Mouse (Mus musculus): ENCODE results near the gene Pard3b. TPM values are rescaled to one million over a fixed set of nuclear protein-coding genes. Genes with fewer than 3 reads are reported as not detected.

Pard3b gene
- polyA plus RNA-seq, 1 experiment, result 0.42 TPM

GRCm38 (mm10) chr1:61874875-61875274 lies 236.3 kb downstream of the Pard3b start:
- H3K27me3 ChIP-seq (ENCODE audit: control insufficient read depth, insufficient read depth, low read length, poor library complexity, severe bottlenecking), result no peaks in the 10 kb centered on the region
- no peaks in the 10 kb centered on the region for H3K36me3 ChIP-seq (ENCODE audit: control insufficient read depth, insufficient read depth, low read length, poor library complexity, severe bottlenecking)
- no peaks in the 10 kb centered on the region for H3K9me3 ChIP-seq (replicated peaks; ENCODE audit: control insufficient read depth, insufficient read depth, low read length, poor library complexity, severe bottlenecking)
- TF ChIP-seq EP300 (IDR thresholded peaks at IDR 0.05; ENCODE audit: insufficient read depth, low read depth, low read length) (no peak), POLR2A (IDR thresholded peaks at IDR 0.05; ENCODE audit: insufficient read depth, low read length) (no peak)
- H3K4me3 ChIP-seq (ENCODE audit: low read depth, low read length), result no peak overlapping the region
- H3K9ac ChIP-seq (ENCODE audit: low read depth, poor library complexity, severe bottlenecking), result no peak overlapping the region
- no peak overlapping the region for H3K27ac ChIP-seq (ENCODE audit: insufficient read depth, low read length)
- no peaks in the 10 kb centered on the region for H3K4me1 ChIP-seq (ENCODE audit: control insufficient read depth, insufficient read depth, low read length)

DNA sequence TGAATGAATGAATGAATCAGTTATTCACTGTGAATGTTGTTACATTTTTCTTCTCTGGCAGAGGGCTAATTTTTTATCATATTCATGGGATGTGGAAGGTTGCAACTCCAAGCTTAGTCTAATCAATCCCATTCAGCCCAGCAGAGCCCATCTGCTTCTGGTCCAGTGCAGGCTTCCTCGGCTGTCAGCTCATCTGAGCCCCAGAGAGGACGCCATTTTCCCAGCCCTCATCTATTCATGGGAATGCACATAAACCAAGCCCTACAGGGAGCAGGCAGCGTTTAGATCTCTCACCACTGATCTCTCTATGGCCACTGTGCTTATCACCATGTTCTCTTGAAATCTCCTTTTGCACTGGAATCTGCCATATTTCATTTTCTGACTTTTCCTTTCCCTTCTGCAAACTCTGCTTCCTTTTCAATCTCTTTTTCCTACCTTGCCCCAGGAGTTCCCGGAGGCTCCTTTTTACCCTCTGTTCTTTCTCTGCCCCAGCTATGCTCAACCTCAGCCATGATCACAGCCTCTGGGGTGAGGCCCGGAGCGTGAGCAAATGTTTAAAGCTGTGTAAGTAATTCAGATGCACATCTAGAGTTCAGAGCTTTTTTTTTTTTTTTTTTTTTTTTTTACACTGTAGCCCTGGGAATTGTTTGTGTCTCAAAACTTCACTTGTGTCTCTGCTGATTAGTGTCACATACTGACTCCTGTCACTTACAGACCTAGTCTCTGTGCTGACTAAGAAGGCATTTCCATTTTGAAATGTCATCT lies 241.3 kb downstream of the Pard3b start:
- no peak overlapping the region for H3K27ac ChIP-seq (ENCODE audit: insufficient read depth, low read length)
- H3K36me3 ChIP-seq (ENCODE audit: control insufficient read depth, insufficient read depth, low read length, poor library complexity, severe bottlenecking), result no peaks in the 10 kb centered on the region
- no peak overlapping the region for H3K4me3 ChIP-seq (ENCODE audit: low read depth, low read length)
- no peak overlapping the region for H3K9ac ChIP-seq (ENCODE audit: low read depth, poor library complexity, severe bottlenecking)
- no peaks in the 10 kb centered on the region for H3K27me3 ChIP-seq (ENCODE audit: control insufficient read depth, insufficient read depth, low read length, poor library complexity, severe bottlenecking)
- no peaks in the 10 kb centered on the region for H3K9me3 ChIP-seq (replicated peaks; ENCODE audit: control insufficient read depth, insufficient read depth, low read length, poor library complexity, severe bottlenecking)
- TF ChIP-seq CTCF (IDR thresholded peaks at IDR 0.05; ENCODE audit: low read depth, low read length), result no peak
- no peak for TF ChIP-seq POLR2A (IDR thresholded peaks at IDR 0.05; ENCODE audit: insufficient read depth, low read length)
- TF ChIP-seq EP300 (IDR thresholded peaks at IDR 0.05; ENCODE audit: insufficient read depth, low read depth, low read length), result no peak
- H3K4me1 ChIP-seq (ENCODE audit: control insufficient read depth, insufficient read depth, low read length), result no peaks in the 10 kb centered on the region

DNA sequence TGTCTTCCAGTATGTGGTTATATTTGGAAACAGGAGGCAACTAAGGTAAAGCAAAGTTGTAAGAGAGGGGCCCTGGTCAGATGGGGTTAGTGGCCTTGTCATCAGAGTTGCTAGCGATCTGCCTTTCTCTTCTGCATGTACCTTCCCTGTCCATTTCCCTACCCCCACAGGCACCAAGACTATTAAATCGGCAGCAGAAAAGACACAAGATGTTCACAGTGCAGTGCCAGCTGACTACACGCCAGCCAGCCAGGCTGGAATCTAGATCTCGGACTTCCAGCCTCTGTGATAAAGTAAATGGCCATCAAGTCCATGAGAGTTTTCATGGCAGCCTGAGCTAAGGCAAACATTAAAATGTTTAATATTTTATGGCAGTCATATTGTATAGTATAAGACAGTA lies 257.4 kb downstream of the Pard3b start:
- no peak for TF ChIP-seq POLR2A (IDR thresholded peaks at IDR 0.05; ENCODE audit: insufficient read depth, low read length)
- TF ChIP-seq EP300 (IDR thresholded peaks at IDR 0.05; ENCODE audit: insufficient read depth, low read depth, low read length), result no peak
- TF ChIP-seq CTCF (IDR thresholded peaks at IDR 0.05; ENCODE audit: low read depth, low read length), result no peak
- Histone ChIP-seq H3K36me3 (ENCODE audit: control insufficient read depth, insufficient read depth, low read length, poor library complexity, severe bottlenecking) (no peaks in the 10 kb centered on the region), H3K4me3 (ENCODE audit: low read depth, low read length) (no peak overlapping the region), H3K4me1 (ENCODE audit: control insufficient read depth, insufficient read depth, low read length) (no peaks in the 10 kb centered on the region), H3K27me3 (ENCODE audit: control insufficient read depth, insufficient read depth, low read length, poor library complexity, severe bottlenecking) (no peaks in the 10 kb centered on the region), H3K9me3 (replicated peaks; ENCODE audit: control insufficient read depth, insufficient read depth, low read length, poor library complexity, severe bottlenecking) (no peaks in the 10 kb centered on the region), H3K9ac (ENCODE audit: low read depth, poor library complexity, severe bottlenecking) (no peak overlapping the region), H3K27ac (ENCODE audit: insufficient read depth, low read length) (no peak overlapping the region)

- no peak overlapping the region for H3K27ac ChIP-seq (ENCODE audit: insufficient read depth, low read length)
- H3K9me3 ChIP-seq (replicated peaks; ENCODE audit: control insufficient read depth, insufficient read depth, low read length, poor library complexity, severe bottlenecking), result no peaks in the 10 kb centered on the region
- TF ChIP-seq EP300 (IDR thresholded peaks at IDR 0.05; ENCODE audit: insufficient read depth, low read depth, low read length) (no peak), POLR2A (IDR thresholded peaks at IDR 0.05; ENCODE audit: insufficient read depth, low read length) (no peak), CTCF (IDR thresholded peaks at IDR 0.05; ENCODE audit: low read depth, low read length) (no peak)
- no peaks in the 10 kb centered on the region for H3K4me1 ChIP-seq (ENCODE audit: control insufficient read depth, insufficient read depth, low read length)
- no peaks in the 10 kb centered on the region for H3K27me3 ChIP-seq (ENCODE audit: control insufficient read depth, insufficient read depth, low read length, poor library complexity, severe bottlenecking)
- H3K9ac ChIP-seq (ENCODE audit: low read depth, poor library complexity, severe bottlenecking), result no peak overlapping the region
- H3K36me3 ChIP-seq (ENCODE audit: control insufficient read depth, insufficient read depth, low read length, poor library complexity, severe bottlenecking), result no peaks in the 10 kb centered on the region
- no peak overlapping the region for H3K4me3 ChIP-seq (ENCODE audit: low read depth, low read length)
These were observed 264.8 kb downstream of the Pard3b start for GRCm38 (mm10) chr1:61903271-61904007.

GRCm38 (mm10) chr1:61904036-61904435 lies 265.4 kb downstream of the Pard3b start:
- Histone ChIP-seq H3K27ac (ENCODE audit: insufficient read depth, low read length) (no peak overlapping the region), H3K4me1 (ENCODE audit: control insufficient read depth, insufficient read depth, low read length) (no peaks in the 10 kb centered on the region), H3K9me3 (replicated peaks; ENCODE audit: control insufficient read depth, insufficient read depth, low read length, poor library complexity, severe bottlenecking) (no peaks in the 10 kb centered on the region), H3K4me3 (ENCODE audit: low read depth, low read length) (no peak overlapping the region), H3K9ac (ENCODE audit: low read depth, poor library complexity, severe bottlenecking) (no peak overlapping the region), H3K27me3 (ENCODE audit: control insufficient read depth, insufficient read depth, low read length, poor library complexity, severe bottlenecking) (no peaks in the 10 kb centered on the region), H3K36me3 (ENCODE audit: control insufficient read depth, insufficient read depth, low read length, poor library complexity, severe bottlenecking) (no peaks in the 10 kb centered on the region)
- TF ChIP-seq EP300 (IDR thresholded peaks at IDR 0.05; ENCODE audit: insufficient read depth, low read depth, low read length) (no peak), CTCF (IDR thresholded peaks at IDR 0.05; ENCODE audit: low read depth, low read length) (no peak), POLR2A (IDR thresholded peaks at IDR 0.05; ENCODE audit: insufficient read depth, low read length) (no peak)

DNA sequence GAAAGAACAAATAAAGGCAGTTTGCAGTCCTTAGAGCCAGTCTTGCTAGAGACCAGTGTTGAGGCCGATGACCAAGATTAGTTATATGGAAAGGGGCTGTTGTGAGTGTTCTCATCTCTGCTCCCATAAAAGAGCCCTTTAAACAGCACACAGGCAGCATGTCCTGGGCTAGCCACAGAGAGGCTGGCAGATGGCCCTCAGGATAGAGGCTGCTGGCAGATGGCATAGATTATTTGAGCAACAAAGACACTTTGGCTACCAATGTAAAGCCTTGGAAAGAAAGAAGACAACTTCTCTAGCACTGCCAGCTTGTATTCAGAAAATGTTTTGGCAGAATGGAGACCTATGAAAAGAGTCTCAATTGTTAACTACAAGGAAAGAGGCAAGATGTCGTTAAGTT lies 274.3 kb downstream of the Pard3b start:
- H3K9me3 ChIP-seq (replicated peaks; ENCODE audit: control insufficient read depth, insufficient read depth, low read length, poor library complexity, severe bottlenecking), result no peaks in the 10 kb centered on the region
- H3K9ac ChIP-seq (ENCODE audit: low read depth, poor library complexity, severe bottlenecking), result no peak overlapping the region
- H3K4me3 ChIP-seq (ENCODE audit: low read depth, low read length), result no peak overlapping the region
- H3K36me3 ChIP-seq (ENCODE audit: control insufficient read depth, insufficient read depth, low read length, poor library complexity, severe bottlenecking), result no peaks in the 10 kb centered on the region
- H3K27ac ChIP-seq (ENCODE audit: insufficient read depth, low read length), result no peak overlapping the region
- no peaks in the 10 kb centered on the region for H3K4me1 ChIP-seq (ENCODE audit: control insufficient read depth, insufficient read depth, low read length)
- TF ChIP-seq POLR2A (IDR thresholded peaks at IDR 0.05; ENCODE audit: insufficient read depth, low read length) (no peak), EP300 (IDR thresholded peaks at IDR 0.05; ENCODE audit: insufficient read depth, low read depth, low read length) (no peak), CTCF (IDR thresholded peaks at IDR 0.05; ENCODE audit: low read depth, low read length) (no peak)
- H3K27me3 ChIP-seq (ENCODE audit: control insufficient read depth, insufficient read depth, low read length, poor library complexity, severe bottlenecking), result no peaks in the 10 kb centered on the region

Data from ES-Bruce4 (cell line).